Mouse (Mus musculus) heart, embryonic 15.5 days (tissue): Measurements from ENCODE around the gene Pcgf2. TPM values are rescaled to one million over a fixed set of nuclear protein-coding genes. Genes with fewer than 3 reads are reported as not detected.
"Not testable (repeated sequence)": the region's sequence is repeated elsewhere in the genome, so short reads cannot be mapped to it uniquely, and the experiment has no call there.

Source experiments
- ATAC-seq: fragments of 200-750 bp; cut with Nextera tagmentation; replicated peaks from 2 replicates; pipeline ENCODE4 v1.8.0; 2017; ENCODE audit warnings: low read depth, moderate TSS enrichment; ENCODE audit not compliant: insufficient number of reproducible peaks, insufficient read depth, low FRiP score
- H3K27ac ChIP-seq: fragments of 300-500 bp; sonication (generic); 2 replicates; pipeline ENCODE4 v1.5.1; 2015; ENCODE audit warnings: mild to moderate bottlenecking, inconsistent platforms
- H3K27me3 ChIP-seq: fragments of 300-500 bp; sonication (generic); 2 replicates; pipeline ENCODE4 v1.6.1; 2015; ENCODE audit warnings: inconsistent platforms
- H3K36me3 ChIP-seq: fragments of 300-500 bp; sonication (generic); 2 replicates; pipeline ENCODE4 v1.6.1; 2015; ENCODE audit warnings: mild to moderate bottlenecking, inconsistent platforms
- H3K4me1 ChIP-seq: fragments of 300-500 bp; sonication (generic); replicated peaks from 2 replicates; pipeline ENCODE4 v1.6.1; 2015; ENCODE audit warnings: inconsistent platforms
- H3K4me2 ChIP-seq: fragments of 300-500 bp; sonication (generic); 2 replicates; pipeline ENCODE4 v1.6.1; 2015; ENCODE audit warnings: inconsistent platforms, mild to moderate bottlenecking, moderate library complexity
- H3K4me3 ChIP-seq: fragments of 300-500 bp; sonication (generic); 2 replicates; pipeline ENCODE4 v1.5.1; 2015; ENCODE audit warnings: mild to moderate bottlenecking, inconsistent platforms
- H3K9ac ChIP-seq: fragments of 300-500 bp; sonication (generic); 2 replicates; pipeline ENCODE4 v1.6.1; 2015; ENCODE audit warnings: mild to moderate bottlenecking, inconsistent platforms
- H3K9me3 ChIP-seq: fragments of 300-500 bp; sonication (generic); replicated peaks from 2 replicates; pipeline ENCODE4 v1.6.1; 2016; ENCODE audit warnings: inconsistent platforms
- WGBS: fragments of 180-500 bp; shearing (Covaris S2); methylation state at CpG from one replicate; pipeline ENCODE4 v1.1.7; 2015; ENCODE audit warnings: mixed read lengths; 5-methylcytosine and 5-hydroxymethylcytosine counted together
- polyA plus RNA-seq: library from polyadenylated mRNA; unstranded; fragments of >200 nt; fragmentation: Nextera tagmentation; extraction: Ambion mirVana; gene quantifications from 2 replicates; pipeline ENCODE4 v1.2.1, GENCODE M21; 2015

Pcgf2 gene
- polyA plus RNA-seq, 1 experiment from 2014 or later = 10.9 TPM

DNA sequence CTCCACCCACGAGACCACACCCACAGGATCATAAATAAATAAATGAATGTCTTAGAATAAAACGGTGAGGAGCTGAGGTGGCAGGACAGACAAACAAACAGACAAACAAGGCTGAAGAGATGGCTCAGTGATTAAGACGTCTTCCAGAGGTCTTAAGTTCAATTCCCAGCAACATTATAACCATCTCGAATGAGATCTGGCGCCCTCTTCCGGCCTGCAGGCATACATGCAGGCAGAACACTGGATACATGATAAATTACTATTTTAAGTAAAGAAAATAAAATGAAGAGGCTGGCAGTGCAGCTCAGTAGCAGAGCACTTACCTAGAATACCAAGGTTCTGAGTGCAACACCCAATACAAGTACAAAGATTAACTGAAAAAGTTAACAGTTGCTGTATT, 38.4 kb upstream of the Pcgf2 start:
- Histone ChIP-seq H3K4me3 (no peak overlapping the region), H3K27ac (no peak overlapping the region), H3K27me3 (no peaks in the 10 kb centered on the region), H3K4me2 (no peak overlapping the region), H3K36me3 (no peaks in the 10 kb centered on the region), H3K4me1 (peaks cover 21% of the 10 kb centered on the region), H3K9ac (no peak overlapping the region), H3K9me3 (no peaks in the 10 kb centered on the region)
- 60% methylated on average over 6 of the region's 6 CpGs for WGBS
- no peak for ATAC-seq

DNA sequence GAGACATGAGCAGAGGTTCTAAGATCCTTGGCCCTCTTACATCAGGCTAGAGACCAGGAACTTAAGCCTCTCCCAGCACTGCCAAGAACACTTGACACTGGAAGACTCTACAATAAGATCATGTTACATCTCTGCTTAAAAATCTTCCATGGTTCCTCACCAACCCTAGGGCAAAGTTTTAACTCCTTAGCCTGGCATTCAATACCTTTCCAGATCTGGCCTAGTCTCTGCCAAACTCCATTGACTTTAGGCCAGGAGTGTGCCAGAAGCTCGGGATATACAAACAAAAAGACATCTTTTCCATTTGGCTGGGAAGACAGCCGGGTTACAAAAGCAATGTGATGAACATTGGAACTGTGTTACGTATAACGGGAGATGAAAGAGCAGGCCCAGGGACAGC, 37.3 kb upstream of the Pcgf2 start:
- WGBS = 66% methylated on average over 4 of the region's 4 CpGs

DNA sequence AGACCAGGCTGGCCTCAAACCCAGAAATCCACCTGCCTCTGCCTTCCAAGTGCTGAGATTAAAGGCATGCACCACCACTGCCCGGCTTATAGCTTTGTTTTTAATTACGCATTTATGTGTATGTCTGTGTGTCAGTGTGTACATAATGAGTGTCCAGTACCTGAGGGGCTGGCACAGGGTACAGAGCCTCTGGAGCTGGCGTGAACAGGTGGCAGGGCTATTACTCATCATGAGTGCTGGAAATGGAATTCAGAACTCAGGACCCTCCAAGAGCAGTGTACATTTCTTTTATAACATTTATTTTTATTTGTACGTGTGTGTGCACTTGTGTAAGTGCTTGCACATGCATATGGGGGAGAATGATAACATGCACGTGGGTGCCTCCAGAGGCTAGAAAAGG, 36.3 kb upstream of the Pcgf2 start:
- WGBS = 86% methylated on average over 5 of the region's 5 CpGs
- no peak for ATAC-seq

More for the DNA sequence above, 37.3 kb upstream of the Pcgf2 start:
- Histone ChIP-seq H3K4me2 (no peak overlapping the region), H3K9ac (no peak overlapping the region), H3K36me3 (no peaks in the 10 kb centered on the region), H3K27me3 (no peaks in the 10 kb centered on the region), H3K4me3 (no peak overlapping the region), H3K27ac (no peak overlapping the region), H3K9me3 (no peaks in the 10 kb centered on the region), H3K4me1 (peaks cover 13% of the 10 kb centered on the region)
- ATAC-seq = no peak

DNA sequence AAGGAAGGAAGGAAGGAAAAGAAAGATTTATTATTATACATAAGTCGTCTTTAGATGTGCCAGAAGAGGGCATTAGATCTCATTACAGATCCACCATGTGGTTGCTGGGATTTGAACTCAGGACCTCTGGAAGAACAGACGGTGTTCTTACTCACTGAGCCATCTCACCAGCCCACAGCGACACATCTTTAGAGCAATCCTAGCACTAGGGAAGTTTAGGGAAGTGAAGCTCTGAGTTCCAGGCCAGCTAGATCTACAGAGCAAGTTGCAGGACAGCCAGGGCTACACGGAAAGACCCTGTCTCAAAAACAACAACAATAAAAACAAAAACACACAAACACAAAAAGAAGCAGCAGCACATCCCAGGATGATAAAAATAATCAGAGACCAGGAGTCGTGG, 34.5 kb upstream of the Pcgf2 start:
- not testable (repeated sequence) for H3K4me1 ChIP-seq, H3K4me3 ChIP-seq, H3K27ac ChIP-seq, H3K27me3 ChIP-seq, H3K9me3 ChIP-seq, H3K9ac ChIP-seq, H3K4me2 ChIP-seq, ATAC-seq
- WGBS = 83% methylated on average over 5 of the region's 5 CpGs
- peaks cover 21% of the 10 kb centered on the region for H3K36me3 ChIP-seq

More for the DNA sequence above, 36.3 kb upstream of the Pcgf2 start:
- Histone ChIP-seq H3K9ac (no peak overlapping the region), H3K36me3 (peaks cover 9% of the 10 kb centered on the region; the same call in 1 of the 2 replicates), H3K27me3 (no peaks in the 10 kb centered on the region), H3K27ac (no peak overlapping the region), H3K4me3 (no peak overlapping the region), H3K4me1 (peaks cover 8% of the 10 kb centered on the region; the same call in 1 of the 2 replicates), H3K4me2 (no peak overlapping the region), H3K9me3 (no peaks in the 10 kb centered on the region)

DNA sequence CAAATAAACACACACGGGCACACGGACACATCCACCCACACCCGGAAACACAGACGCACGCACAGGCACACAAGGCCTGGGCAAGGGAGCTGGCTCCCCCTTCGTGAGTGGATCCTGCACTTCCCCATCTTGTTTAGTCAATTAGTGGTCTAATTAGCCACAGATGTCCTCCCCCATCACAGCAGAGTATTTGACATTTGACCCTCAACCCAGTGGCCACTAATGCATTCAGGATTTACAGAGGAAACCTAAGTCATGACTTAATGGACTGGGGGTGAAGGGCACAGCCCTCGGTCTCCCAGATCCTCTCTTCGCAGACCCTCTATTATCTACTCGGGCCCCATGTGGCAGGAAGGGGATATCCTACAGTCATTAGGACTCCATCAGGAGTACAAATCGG, 33.4 kb upstream of the Pcgf2 start:
- Histone ChIP-seq H3K27me3 (no peaks in the 10 kb centered on the region), H3K27ac (no peak overlapping the region), H3K36me3 (peaks cover 21% of the 10 kb centered on the region), H3K9me3 (no peaks in the 10 kb centered on the region), H3K9ac (no peak overlapping the region), H3K4me2 (no peak overlapping the region), H3K4me1 (peaks cover 4% of the 10 kb centered on the region; the same call in 1 of the 2 replicates), H3K4me3 (no peak overlapping the region)
- ATAC-seq = no peak
- WGBS = 44% methylated on average over 10 of the region's 10 CpGs

DNA sequence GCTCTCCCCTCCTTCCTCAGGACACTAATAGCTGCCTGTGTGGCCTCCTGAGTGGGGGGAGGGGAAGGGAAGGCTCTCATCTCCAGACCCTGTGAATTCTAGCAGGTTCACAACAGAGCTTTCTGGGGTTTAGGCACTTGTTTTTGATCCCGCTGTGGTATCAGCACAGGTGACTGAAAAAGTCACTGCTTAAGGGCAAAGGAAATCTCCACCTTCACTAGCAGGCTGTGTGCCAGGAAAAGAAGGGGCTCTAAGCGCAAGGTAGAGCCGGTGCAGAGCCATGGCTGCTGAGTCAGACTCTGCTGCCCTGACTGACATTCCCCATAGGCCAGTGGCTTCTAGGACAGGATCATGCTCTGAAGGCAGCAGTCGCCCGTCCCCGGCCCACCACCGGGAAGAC, 28.4 kb upstream of the Pcgf2 start:
- H3K9ac ChIP-seq = peak overlapping the region; percentile 18; the same call in 1 of the 2 replicates
- no peak overlapping the region for H3K4me2 ChIP-seq
- no peak overlapping the region for H3K27ac ChIP-seq
- peaks cover 53% of the 10 kb centered on the region for H3K36me3 ChIP-seq
- 58% methylated on average over 7 of the region's 7 CpGs for WGBS
- H3K27me3 ChIP-seq = no peaks in the 10 kb centered on the region
- H3K9me3 ChIP-seq = no peaks in the 10 kb centered on the region
- no peak overlapping the region for H3K4me3 ChIP-seq
- no peak for ATAC-seq
- H3K4me1 ChIP-seq = peaks cover 6% of the 10 kb centered on the region; the same call in 1 of the 2 replicates

DNA sequence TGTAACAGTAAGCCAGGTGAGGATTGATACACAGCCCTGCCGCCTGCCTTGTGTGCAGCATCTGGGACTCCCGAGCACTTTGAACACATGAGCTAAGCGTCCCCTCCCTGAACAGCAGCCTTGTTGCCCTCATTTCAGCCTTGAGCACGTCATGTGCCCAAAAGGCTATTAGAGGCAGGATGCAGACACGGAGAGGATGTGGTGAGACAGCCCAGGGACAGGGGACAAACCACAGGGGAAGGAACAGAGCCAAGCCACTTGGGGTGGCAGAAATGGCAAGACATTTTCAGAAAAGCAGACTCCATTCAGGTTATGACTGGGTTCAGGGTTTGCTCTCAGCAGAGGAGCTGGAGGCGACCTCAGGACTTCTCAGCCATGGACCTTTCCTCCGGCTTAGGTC, 28.0 kb upstream of the Pcgf2 start:
- Histone ChIP-seq H3K36me3 (peaks cover 53% of the 10 kb centered on the region), H3K4me3 (no peak overlapping the region), H3K9ac (peak overlapping the region; percentile 18; the same call in 1 of the 2 replicates), H3K27ac (no peak overlapping the region), H3K4me1 (0 out of 2 replicates have a peak, but pooled peaks cover 4% of the 10 kb centered on the region), H3K4me2 (no peak overlapping the region), H3K27me3 (no peaks in the 10 kb centered on the region), H3K9me3 (no peaks in the 10 kb centered on the region)
- no peak for ATAC-seq
- WGBS = 71% methylated on average over 7 of the region's 7 CpGs

DNA sequence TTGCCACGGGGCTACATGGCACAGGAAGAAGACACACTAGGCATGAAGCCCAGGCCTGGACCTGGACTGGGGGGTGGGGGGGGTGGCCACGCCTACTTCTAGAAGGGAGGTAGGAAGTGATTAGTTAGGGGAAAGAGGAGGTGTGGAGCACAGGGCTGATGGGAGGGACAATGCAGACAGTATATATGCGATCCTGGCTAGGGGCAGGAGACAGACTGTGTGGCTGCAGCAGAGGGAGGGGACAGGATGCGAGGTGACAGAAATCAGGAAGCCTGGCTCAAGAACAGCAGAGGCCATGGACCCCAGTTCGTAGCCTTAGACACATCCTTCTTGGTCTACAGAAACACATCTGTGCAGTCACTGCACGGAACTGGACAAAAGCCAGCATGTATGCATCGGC, 23.4 kb upstream of the Pcgf2 start:
- Histone ChIP-seq H3K9me3 (no peaks in the 10 kb centered on the region), H3K4me3 (no peak overlapping the region), H3K36me3 (peaks cover 72% of the 10 kb centered on the region), H3K27ac (peak overlapping the region; percentile 12; the same call in 1 of the 2 replicates), H3K9ac (no peak overlapping the region), H3K27me3 (no peaks in the 10 kb centered on the region), H3K4me2 (no peak overlapping the region), H3K4me1 (0 out of 2 replicates have a peak, but pooled peaks cover 4% of the 10 kb centered on the region)
- WGBS = 63% methylated on average over 7 of the region's 7 CpGs
- peak; percentile 51 for ATAC-seq

DNA sequence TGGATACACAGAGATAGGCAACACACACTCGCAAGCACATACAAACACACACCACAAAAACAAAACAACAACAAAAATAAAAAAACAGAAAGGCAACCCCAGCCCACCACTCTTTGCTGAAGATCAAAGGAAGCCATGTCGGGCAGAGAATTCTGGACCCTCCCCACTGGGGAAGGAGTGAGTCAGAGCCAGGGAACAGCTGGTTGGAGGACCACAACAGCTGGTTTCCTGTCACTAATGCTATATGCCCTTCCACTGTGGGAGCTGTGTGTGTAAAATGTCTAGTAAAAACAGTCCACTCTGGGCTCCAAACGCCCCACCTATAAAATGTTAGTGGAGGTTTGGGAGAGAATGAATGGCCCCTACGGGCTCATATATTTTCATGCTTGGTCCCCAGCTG, 21.0 kb upstream of the Pcgf2 start:
- no peaks in the 10 kb centered on the region for H3K9me3 ChIP-seq
- H3K4me3 ChIP-seq = no peak overlapping the region
- ATAC-seq = no peak
- H3K27ac ChIP-seq = no peak overlapping the region
- H3K27me3 ChIP-seq = no peaks in the 10 kb centered on the region
- H3K4me1 ChIP-seq = 0 out of 2 replicates have a peak, but pooled peaks cover 4% of the 10 kb centered on the region
- 93% methylated on average over 4 of the region's 4 CpGs for WGBS
- peaks cover 72% of the 10 kb centered on the region for H3K36me3 ChIP-seq
- H3K9ac ChIP-seq = no peak overlapping the region
- no peak overlapping the region for H3K4me2 ChIP-seq

DNA sequence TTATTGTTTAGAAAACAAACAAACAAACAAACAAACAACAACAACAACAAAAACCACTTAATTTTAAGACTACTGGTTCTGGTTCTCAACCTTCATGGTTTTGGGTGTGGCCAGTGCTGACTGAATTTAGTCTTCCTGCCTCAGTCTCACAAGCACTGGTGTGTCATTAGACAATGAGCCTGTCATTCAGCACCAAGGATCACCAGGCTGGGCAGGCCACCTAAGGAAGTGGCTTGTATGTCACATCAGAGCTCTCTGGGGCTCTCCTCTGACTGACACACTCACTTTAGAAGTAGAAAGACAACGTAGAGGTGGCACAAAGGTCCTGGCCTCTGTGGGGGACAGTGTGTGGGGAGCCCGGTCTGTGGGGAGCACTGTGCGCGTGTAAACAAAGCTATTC, 18.7 kb upstream of the Pcgf2 start:
- no peak overlapping the region for H3K27ac ChIP-seq
- no peaks in the 10 kb centered on the region for H3K27me3 ChIP-seq
- peaks cover 10% of the 10 kb centered on the region for H3K4me1 ChIP-seq
- no peaks in the 10 kb centered on the region for H3K9me3 ChIP-seq
- H3K36me3 ChIP-seq = peaks cover 55% of the 10 kb centered on the region
- WGBS = 81% methylated on average over 4 of the region's 4 CpGs
- no peak for ATAC-seq
- no peak overlapping the region for H3K4me2 ChIP-seq
- H3K4me3 ChIP-seq = no peak overlapping the region
- H3K9ac ChIP-seq = no peak overlapping the region

DNA sequence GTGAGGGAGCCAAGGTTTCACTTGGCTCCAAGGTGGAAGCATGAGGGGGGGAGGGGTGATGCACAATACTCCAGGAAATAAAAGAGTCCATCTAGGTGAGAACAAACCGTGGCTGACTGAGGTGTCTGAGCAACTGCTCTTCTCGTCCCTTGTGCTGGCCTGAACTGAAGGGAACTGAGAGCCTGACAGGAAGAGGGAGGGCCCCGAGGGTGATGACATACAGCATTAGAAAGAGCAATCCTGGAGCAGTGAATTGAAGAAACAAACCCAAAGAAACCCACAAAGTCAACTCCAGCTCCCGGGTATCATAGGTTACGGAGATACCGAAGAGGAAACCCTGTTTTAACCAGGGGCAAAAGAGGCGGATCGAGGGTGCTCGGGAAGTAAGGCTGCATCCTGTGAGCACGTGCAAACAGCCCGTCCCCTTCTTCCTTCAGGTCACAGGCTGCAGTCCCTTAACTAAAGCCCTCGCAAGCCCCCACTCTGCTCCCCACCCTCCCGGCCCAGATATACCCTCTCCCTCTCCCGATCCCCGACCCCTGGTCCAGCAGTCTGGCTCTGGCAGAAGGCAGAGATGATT, 18.1 kb upstream of the Pcgf2 start:
- 57% methylated on average over 15 of the region's 15 CpGs for WGBS
- Histone ChIP-seq H3K27me3 (no peaks in the 10 kb centered on the region), H3K36me3 (peaks cover 56% of the 10 kb centered on the region), H3K4me3 (no peak overlapping the region), H3K27ac (no peak overlapping the region), H3K4me2 (no peak overlapping the region), H3K9me3 (no peaks in the 10 kb centered on the region), H3K9ac (no peak overlapping the region), H3K4me1 (peaks cover 13% of the 10 kb centered on the region)
- ATAC-seq = no peak
